Comparison of ENCODE assay signal across 8 mouse cellular contexts in the genomic region with DNA sequence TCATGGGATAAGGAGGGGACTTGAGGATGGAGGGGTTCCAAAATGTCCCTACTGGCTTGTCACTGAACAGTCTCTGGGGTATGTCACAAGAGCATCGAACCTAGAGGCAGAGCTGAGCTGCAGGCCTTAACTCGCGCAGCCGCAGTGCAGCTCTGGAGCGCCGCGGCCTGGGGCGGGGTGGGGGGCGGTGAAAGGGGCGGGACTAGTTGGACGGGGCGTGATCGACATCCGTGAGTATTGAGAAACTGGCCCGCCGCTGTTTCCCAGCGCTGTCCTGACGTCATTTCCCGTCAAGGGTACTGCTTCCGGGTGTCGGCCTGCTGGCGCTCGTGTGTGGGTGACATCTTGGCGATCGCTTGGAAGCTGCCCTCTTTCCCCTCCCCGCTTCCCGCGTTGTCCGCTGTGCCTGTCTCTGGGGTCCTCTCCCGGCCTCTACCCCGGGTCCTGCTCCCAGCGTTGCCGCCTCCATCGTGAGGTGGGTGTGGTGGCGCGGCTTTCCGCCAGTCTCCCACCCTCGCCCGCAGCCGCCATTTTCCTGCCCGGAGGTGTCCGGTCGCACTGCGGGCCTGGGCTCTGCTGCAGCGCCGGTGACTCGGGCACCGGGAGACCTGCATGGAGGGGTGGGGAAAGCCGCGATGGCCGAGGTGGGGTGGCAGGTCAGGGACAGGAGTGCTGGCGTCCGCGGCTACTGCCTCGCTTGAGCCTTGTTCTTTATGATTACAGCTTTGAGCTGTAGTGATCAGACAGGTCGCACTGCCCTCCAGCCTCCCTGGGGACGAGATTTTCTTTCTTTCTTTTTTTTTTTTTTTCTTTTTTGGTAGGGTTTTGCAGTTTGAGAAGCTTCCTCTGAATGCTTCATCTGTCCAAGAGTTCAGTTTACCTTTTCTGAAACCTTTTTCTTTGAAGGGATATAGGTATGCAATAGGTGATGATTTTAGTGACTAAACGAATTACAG. TPM values are rescaled to one million over a fixed set of nuclear protein-coding genes. Genes with fewer than 3 reads are reported as not detected.
DNase-seq lines count a peak whose midpoint lies in the region; ATAC-seq and TF ChIP-seq lines count a peak whose summit lies in the region.

Ociad1 (plus strand) TSS at position 283 of the 956 bp plus-strand sequence.

- peak within 1 kb of the TSS; percentile 94 for H3K27ac ChIP-seq in heart, embryonic 11.5 days (ENCODE audit: low read depth, low read length)
- peak within 1 kb of the TSS; percentile 95 for H3K27ac ChIP-seq in kidney, embryonic 16.5 days (ENCODE audit: low read length)
- H3K27ac ChIP-seq in liver, adult 2 months (replicated peaks; ENCODE audit: insufficient read depth, low read depth, low read length), result peak within 1 kb of the TSS; percentile 84

- H3K79me2 ChIP-seq in C2C12 (ENCODE audit: control insufficient read depth, insufficient read depth), result peaks cover 51% of the 10 kb centered on the region
- H3K79me2 ChIP-seq in liver, adult 2 months (ENCODE audit: control insufficient read depth, insufficient read depth, low read length), result peaks cover 8% of the 10 kb centered on the region; the same call in 1 of the 2 replicates
- peaks cover 50% of the 10 kb centered on the region for H3K79me2 ChIP-seq in myocyte (ENCODE audit: control insufficient read depth, insufficient read depth)

- H3K9ac ChIP-seq in heart, embryonic 11.5 days (ENCODE audit: low read depth, low read length), result peak within 1 kb of the TSS; percentile 97
- H3K9ac ChIP-seq in kidney, embryonic 16.5 days (replicated peaks; ENCODE audit: low read length), result peak within 1 kb of the TSS; percentile 97
- H3K9ac ChIP-seq in liver, adult 2 months (ENCODE audit: low read depth, low read length), result peak within 1 kb of the TSS; percentile 98

- TF ChIP-seq CTCF in C2C12 (IDR thresholded peaks at IDR 0.05; ENCODE audit: control insufficient read depth, insufficient read depth, insufficient read length), result no peak
- TF ChIP-seq CTCF in brain, embryonic 14.5 days (IDR thresholded peaks at IDR 0.05; ENCODE audit: borderline replicate concordance, extremely low read depth, insufficient read depth, insufficient read length), result no peak
- TF ChIP-seq CTCF in liver, adult 2 months (IDR thresholded peaks at IDR 0.05; ENCODE audit: low read depth, low read length), result no peak

- TF ChIP-seq POLR2A in brain, embryonic 14.5 days (IDR thresholded peaks at IDR 0.05; ENCODE audit: borderline replicate concordance, extremely low read depth, insufficient read depth, insufficient read length, poor library complexity, severe bottlenecking), result peak; percentile 77; the same call in 1 of the 2 replicates
- TF ChIP-seq POLR2A in liver, adult 2 months (IDR thresholded peaks at IDR 0.05; ENCODE audit: extremely low read depth, insufficient read depth, low read length), result peak; percentile 89
- peak; percentile 85 for TF ChIP-seq POLR2A in myocyte (IDR thresholded peaks at IDR 0.05; ENCODE audit: insufficient read length, low read depth)

- no peaks in the 10 kb centered on the region for H3K27me3 ChIP-seq in C2C12 (ENCODE audit: control insufficient read depth, insufficient read depth, insufficient read length)
- H3K27me3 ChIP-seq in erythroblast, embryonic 14.5 days (ENCODE audit: control insufficient read depth), result no peaks in the 10 kb centered on the region
- H3K27me3 ChIP-seq in heart, embryonic 11.5 days (ENCODE audit: control insufficient read depth, insufficient read depth, low read length), result no peaks in the 10 kb centered on the region
- H3K27me3 ChIP-seq in kidney, embryonic 16.5 days (ENCODE audit: insufficient read depth, low read length), result no peaks in the 10 kb centered on the region
- no peaks in the 10 kb centered on the region for H3K27me3 ChIP-seq in liver, adult 2 months (ENCODE audit: control insufficient read depth, insufficient read depth, low read length)
- no peaks in the 10 kb centered on the region for H3K27me3 ChIP-seq in myocyte (ENCODE audit: control insufficient read depth, insufficient read depth, insufficient read length)
- no peaks in the 10 kb centered on the region for H3K27me3 ChIP-seq in splenic B cell, adult 2 months (ENCODE audit: control insufficient read depth, insufficient read depth, low read length, poor library complexity, severe bottlenecking)

- peaks cover 23% of the 10 kb centered on the region for H3K36me3 ChIP-seq in C2C12 (ENCODE audit: control insufficient read depth, insufficient read depth)
- peaks cover 37% of the 10 kb centered on the region for H3K36me3 ChIP-seq in erythroblast, embryonic 14.5 days (ENCODE audit: control insufficient read depth)
- H3K36me3 ChIP-seq in heart, embryonic 11.5 days (ENCODE audit: control insufficient read depth, insufficient read depth, low read length), result peaks cover 9% of the 10 kb centered on the region
- peaks cover 10% of the 10 kb centered on the region; the same call in 1 of the 2 replicates for H3K36me3 ChIP-seq in kidney, embryonic 16.5 days (ENCODE audit: insufficient read depth, low read length)
- peaks cover 5% of the 10 kb centered on the region for H3K36me3 ChIP-seq in liver, adult 2 months (ENCODE audit: control insufficient read depth, insufficient read depth, low read length)
- peaks cover 17% of the 10 kb centered on the region for H3K36me3 ChIP-seq in myocyte (ENCODE audit: control insufficient read depth, insufficient read depth)
- no peaks in the 10 kb centered on the region; the same call in 1 of the 2 replicates for H3K36me3 ChIP-seq in splenic B cell, adult 2 months (ENCODE audit: control insufficient read depth, insufficient read depth, low read length, poor library complexity, severe bottlenecking)

- peaks cover 32% of the 10 kb centered on the region for H3K4me1 ChIP-seq in erythroblast, embryonic 14.5 days (ENCODE audit: control insufficient read depth)
- 0 out of 2 replicates have a peak, but pooled peaks cover 3% of the 10 kb centered on the region for H3K4me1 ChIP-seq in heart, embryonic 11.5 days (ENCODE audit: control insufficient read depth, insufficient read depth, low read length)
- peaks cover 16% of the 10 kb centered on the region; the same call in 1 of the 2 replicates for H3K4me1 ChIP-seq in kidney, embryonic 16.5 days (ENCODE audit: insufficient read depth, low read length)
- peaks cover 3% of the 10 kb centered on the region; the same call in 1 of the 2 replicates for H3K4me1 ChIP-seq in liver, adult 2 months (ENCODE audit: control insufficient read depth, insufficient read depth, low read length)

- under 1% methylated on average over 57 of the region's 58 CpGs for WGBS in heart, embryonic 11.5 days (ENCODE audit: insufficient replicate concordance)
- WGBS in kidney, embryonic 16.5 days, result under 1% methylated on average over 58 of the region's 58 CpGs
- under 1% methylated on average over 58 of the region's 58 CpGs for WGBS in liver, adult 2 months

- peak; percentile 98 for ATAC-seq in heart, embryonic 11.5 days (replicated peaks; ENCODE audit: insufficient number of reproducible peaks, low FRiP score, low TSS enrichment)
- ATAC-seq in kidney, embryonic 16.5 days (ENCODE audit: low FRiP score, low TSS enrichment), result peak; percentile 98

- H3K79me3 ChIP-seq in C2C12 (ENCODE audit: low read depth), result peaks cover 43% of the 10 kb centered on the region

- H3K4me3 ChIP-seq in C2C12 (ENCODE audit: insufficient read depth, poor library complexity, severe bottlenecking) (peak within 1 kb of the TSS; percentile 81), myocyte (peak within 1 kb of the TSS; percentile 84)
- H3K4me3 ChIP-seq in erythroblast, embryonic 14.5 days (replicated peaks), result peak within 1 kb of the TSS; percentile 82
- H3K4me3 ChIP-seq in heart, embryonic 11.5 days (ENCODE audit: low read depth, low read length), result peak within 1 kb of the TSS; percentile 98
- peak within 1 kb of the TSS; percentile 98 for H3K4me3 ChIP-seq in kidney, embryonic 16.5 days (ENCODE audit: low read length)
- H3K4me3 ChIP-seq in liver, adult 2 months (ENCODE audit: insufficient read depth, low read depth, low read length), result peak within 1 kb of the TSS; percentile 98

- peak; percentile 99 for DNase-seq in brain, embryonic 14.5 days (ENCODE audit: low read depth)
- DNase-seq in liver, adult 2 months (ENCODE audit: extremely low read depth, low read depth, low spot score), result peak; percentile 90
- DNase-seq in splenic B cell, adult 2 months (ENCODE audit: low read depth, low spot score), result peak; percentile 98

- H3K4me2 ChIP-seq in heart, embryonic 11.5 days, result peak within 1 kb of the TSS; percentile 85
- H3K4me2 ChIP-seq in kidney, embryonic 16.5 days (replicated peaks; ENCODE audit: low read depth, low read length), result peak within 1 kb of the TSS; percentile 82
- peak within 1 kb of the TSS; percentile 83 for H3K4me2 ChIP-seq in myocyte (ENCODE audit: low read depth)

- no peaks in the 10 kb centered on the region for H3K9me3 ChIP-seq in erythroblast, embryonic 14.5 days (ENCODE audit: control insufficient read depth, low read length)
- H3K9me3 ChIP-seq in heart, embryonic 11.5 days (replicated peaks; ENCODE audit: control insufficient read depth, low read length), result no peaks in the 10 kb centered on the region
- no peaks in the 10 kb centered on the region for H3K9me3 ChIP-seq in kidney, embryonic 16.5 days (ENCODE audit: low read length)

- H3ac ChIP-seq in C2C12 (ENCODE audit: control insufficient read depth, insufficient read length, low read depth), result peak within 1 kb of the TSS; percentile 90
- peak within 1 kb of the TSS; percentile 55 for H3ac ChIP-seq in myocyte (ENCODE audit: control insufficient read depth, insufficient read length)

TF ChIP-seq in C2C12, 6 proteins besides CTCF, POLR2A, EP300 and RAD21:
- TF ChIP-seq USF1 (IDR thresholded peaks at IDR 0.05; ENCODE audit: low read depth) (no peak), MAX (IDR thresholded peaks at IDR 0.05) (peak; percentile 60), CEBPB (IDR thresholded peaks at IDR 0.05; ENCODE audit: low read depth) (peak; percentile 36)

TF ChIP-seq in myocyte, 11 proteins besides CTCF, POLR2A, EP300 and RAD21:
- TF ChIP-seq MYOG (IDR thresholded peaks at IDR 0.05; ENCODE audit: control insufficient read depth in 1 of 3, insufficient read depth in 1 of 3, insufficient read length in 2 of 3, low read depth in 2 of 3) (no peak), CEBPB (IDR thresholded peaks at IDR 0.05; ENCODE audit: insufficient read depth, poor library complexity, severe bottlenecking) (0 out of 2 replicates have a peak, but pooled peaks have one; percentile 13), SRF (IDR thresholded peaks at IDR 0.05; ENCODE audit: control insufficient read depth, insufficient read length, low read depth) (no peak), USF1 (IDR thresholded peaks at IDR 0.05; ENCODE audit: low read depth) (no peak), POLR2AphosphoS2 (IDR thresholded peaks at IDR 0.05; ENCODE audit: insufficient read length, low read depth) (peak; percentile 81)

RNA-seq across cellular contexts. Expression of gene Ociad1, which starts in this region (rescaled TPM):
- polyA plus RNA-seq in C2C12 (2012; fragmentation: generic; extraction: Trizol) (142 TPM), myocyte (2012; fragmentation: generic; extraction: Trizol) (213 TPM)
- 162 and 184 TPM in 2 replicates for polyA plus RNA-seq in brain, embryonic 14.5 days (2012; rRNA removed)
- 8.0 and 11.4 TPM in 2 replicates for polyA plus RNA-seq in erythroblast, embryonic 14.5 days (2012)
- 156 and 190 TPM in 2 replicates for polyA plus RNA-seq in heart, embryonic 11.5 days (2014; fragmentation: Nextera tagmentation; extraction: Ambion mirVana)
- 244 and 281 TPM in 2 replicates for polyA plus RNA-seq in kidney, embryonic 16.5 days (2015; fragmentation: Nextera tagmentation; extraction: Ambion mirVana)
- 57.6 and 68.1 TPM in 2 replicates for total RNA-seq in liver, adult 2 months (2014; rRNA removed)
- 49.1 and 50.3 TPM in 2 replicates for polyA plus RNA-seq in liver, adult 2 months (2012; rRNA removed)

Comparison
In these comparisons a context has a peak if more than half of its experiments do, and no peak if none do; other contexts are left out.
1. Peak in every context shown above with its lines: DNase-seq, ATAC-seq, H3K4me3 ChIP-seq and H3K27ac ChIP-seq.